Mouse (Mus musculus) lung, postnatal 14 days (tissue): Measurements from ENCODE around the gene Pmpca.
"Not testable (repeated sequence)": the region's sequence is repeated elsewhere in the genome, so short reads cannot be mapped to it uniquely, and the experiment has no call there.

ENCODE experiments used
- DNase-seq: peaks from one replicate; pipeline ENCODE4 v3.0.0; 2021

Pmpca gene

GRCm38 (mm10) chr2:26372396-26372795 is 16.7 kb upstream of the Pmpca start:
- DNase-seq: no peak

- DNase-seq: peak; percentile 82
These were observed 8.9 kb upstream of the Pmpca start, which contains the start of gene Snapc4 for GRCm38 (mm10) chr2:26380131-26380771. Gene Snapc4 (minus strand): TSS chr2:26380653.

- DNase-seq: not testable (repeated sequence)
These were observed 8.3 kb upstream of the Pmpca start for GRCm38 (mm10) chr2:26380871-26381270.

- no peak for DNase-seq
These were observed 1.4 kb upstream of the Pmpca start for GRCm38 (mm10) chr2:26387713-26388112.

- DNase-seq: no peak
These were observed 421 bp upstream of the Pmpca start for GRCm38 (mm10) chr2:26388682-26389153.

- DNase-seq: no peak
These were observed 1.8 kb downstream of the Pmpca start for GRCm38 (mm10) chr2:26390954-26391353.

GRCm38 (mm10) chr2:26391617-26392016 is 2.5 kb downstream of the Pmpca start:
- DNase-seq: no peak

- DNase-seq: no peak
These were observed 9.8 kb downstream of the Pmpca start for GRCm38 (mm10) chr2:26398978-26399377.

- no peak for DNase-seq
These were observed 10.5 kb downstream of the Pmpca start for GRCm38 (mm10) chr2:26399647-26400046.

- no peak for DNase-seq
These were observed 11.2 kb downstream of the Pmpca start for GRCm38 (mm10) chr2:26400296-26400695.

- no peak for DNase-seq
These were observed 11.9 kb downstream of the Pmpca start for GRCm38 (mm10) chr2:26401023-26401422.

GRCm38 (mm10) chr2:26402265-26402664 is 13.1 kb downstream of the Pmpca start:
- DNase-seq: no peak

GRCm38 (mm10) chr2:26403306-26403705 is 14.2 kb downstream of the Pmpca start:
- no peak for DNase-seq

- DNase-seq: peak; percentile 99
These were observed 19.6 kb downstream of the Pmpca start, which contains the start of gene Inpp5e for GRCm38 (mm10) chr2:26408515-26409356. Gene Inpp5e (minus strand): TSS chr2:26409203.

GRCm38 (mm10) chr2:26409362-26409761 is 20.2 kb downstream of the Pmpca start:
- DNase-seq: no peak

- no peak for DNase-seq
These were observed 21.0 kb downstream of the Pmpca start for GRCm38 (mm10) chr2:26410091-26410490.

GRCm38 (mm10) chr2:26410931-26411411 is 21.8 kb downstream of the Pmpca start:
- DNase-seq: no peak

- no peak for DNase-seq
These were observed 27.9 kb downstream of the Pmpca start for GRCm38 (mm10) chr2:26417066-26417465.

GRCm38 (mm10) chr2:26418120-26418519 is 29.0 kb downstream of the Pmpca start:
- DNase-seq: no peak

- DNase-seq: no peak
These were observed 32.8 kb downstream of the Pmpca start for GRCm38 (mm10) chr2:26421969-26422368.

- no peak for DNase-seq
These were observed 33.9 kb downstream of the Pmpca start for GRCm38 (mm10) chr2:26423086-26423485.

GRCm38 (mm10) chr2:26424541-26424940 is 35.4 kb downstream of the Pmpca start:
- DNase-seq: no peak

GRCm38 (mm10) chr2:26429851-26430250 is 40.7 kb downstream of the Pmpca start:
- no peak for DNase-seq
